Mouse (Mus musculus) embryonic fibroblast, embryonic 13.5 days (primary cell): ENCODE data around the gene Sema3c.

Experiments used
- CTCF ChIP-seq: IDR thresholded peaks from 2 replicates; pipeline ENCODE4 v1.5.1; 2011; ENCODE audit warnings: mild to moderate bottlenecking, control low read depth, low read length, moderate library complexity, borderline replicate concordance; ENCODE audit not compliant: insufficient read depth
- POLR2A ChIP-seq: IDR thresholded peaks from 2 replicates; pipeline ENCODE4 v1.6.1; 2011; ENCODE audit warnings: low read depth, mild to moderate bottlenecking, control low read depth, low read length, moderate library complexity

- TF ChIP-seq CTCF (no peak), POLR2A (no peak)
Observed at GRCm38 (mm10) chr5:17648865-17649542, 74.9 kb downstream of the Sema3c start.
